7 mouse cellular contexts compared by ENCODE assay signal in the genomic region with DNA sequence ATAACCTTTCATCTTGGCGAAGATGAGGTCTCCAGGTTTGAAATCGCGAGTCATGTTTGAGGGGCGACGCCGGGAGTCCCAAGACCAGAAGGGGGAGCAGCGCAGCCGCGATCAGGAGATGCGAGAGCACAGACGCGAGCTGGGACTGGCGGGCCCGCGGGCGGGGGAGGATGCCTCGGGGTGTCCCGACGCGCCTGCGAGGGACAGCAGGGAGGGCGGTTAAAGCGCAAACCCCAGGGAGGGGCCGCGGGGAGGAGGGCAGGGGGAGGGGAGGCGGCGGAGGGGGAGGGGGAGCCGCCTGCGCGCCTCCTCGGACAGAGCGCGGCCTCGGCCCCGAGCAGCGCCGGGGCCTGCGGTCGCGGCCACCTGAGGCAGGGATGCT. TPM values are rescaled to one million over a fixed set of nuclear protein-coding genes. Genes with fewer than 3 reads are reported as not detected.
A peak's percentile ranks its signal among the peaks of the same experiment; 100 is the strongest.
DNase-seq lines count a peak whose midpoint lies in the region; ATAC-seq and TF ChIP-seq lines count a peak whose summit lies in the region.

No protein-coding gene starts in this region.

- H3K4me2 ChIP-seq in embryonic facial prominence, embryonic 11.5 days (ENCODE audit: low read depth, low read length): peak overlapping the region; percentile 58
- peak overlapping the region; percentile 65 for H3K4me2 ChIP-seq in limb, embryonic 12.5 days
- H3K4me2 ChIP-seq in midbrain, embryonic 15.5 days: peak overlapping the region; percentile 50

- H3K27me3 ChIP-seq in embryonic facial prominence, embryonic 11.5 days (ENCODE audit: control insufficient read depth, insufficient read depth, low read length): no peaks in the 10 kb centered on the region
- no peaks in the 10 kb centered on the region for H3K27me3 ChIP-seq in kidney, adult 2 months (replicated peaks; ENCODE audit: control insufficient read depth, insufficient read depth, low read length)
- H3K27me3 ChIP-seq in limb, embryonic 12.5 days: no peaks in the 10 kb centered on the region
- no peaks in the 10 kb centered on the region for H3K27me3 ChIP-seq in midbrain, embryonic 15.5 days (replicated peaks)
- H3K27me3 ChIP-seq in spleen, adult 2 months (ENCODE audit: control insufficient read depth, insufficient read depth, low read length): no peaks in the 10 kb centered on the region

- no peaks in the 10 kb centered on the region for H3K9me3 ChIP-seq in embryonic facial prominence, embryonic 11.5 days (replicated peaks; ENCODE audit: control insufficient read depth, low read length)
- no peaks in the 10 kb centered on the region for H3K9me3 ChIP-seq in limb, embryonic 12.5 days
- H3K9me3 ChIP-seq in midbrain, embryonic 15.5 days: no peaks in the 10 kb centered on the region

- H3K4me1 ChIP-seq in embryonic facial prominence, embryonic 11.5 days (ENCODE audit: control insufficient read depth, insufficient read depth, low read length): no peaks in the 10 kb centered on the region
- no peaks in the 10 kb centered on the region for H3K4me1 ChIP-seq in kidney, adult 2 months (ENCODE audit: control insufficient read depth, insufficient read depth, low read length)
- H3K4me1 ChIP-seq in limb, embryonic 12.5 days (replicated peaks): peaks cover 37% of the 10 kb centered on the region
- H3K4me1 ChIP-seq in midbrain, embryonic 15.5 days: peaks cover 27% of the 10 kb centered on the region
- H3K4me1 ChIP-seq in spleen, adult 2 months (ENCODE audit: control insufficient read depth, insufficient read depth, insufficient read length): peaks cover 3% of the 10 kb centered on the region; the same call in 1 of the 2 replicates

- peak overlapping the region; percentile 97 for H3K9ac ChIP-seq in embryonic facial prominence, embryonic 11.5 days (replicated peaks; ENCODE audit: low read length)
- H3K9ac ChIP-seq in limb, embryonic 12.5 days (replicated peaks): peak overlapping the region; percentile 96
- H3K9ac ChIP-seq in midbrain, embryonic 15.5 days: peak overlapping the region; percentile 86

- DNase-seq in adrenal gland, postnatal 14 days: peak; percentile 93
- peak; percentile 92 for DNase-seq in embryonic facial prominence, embryonic 11.5 days (ENCODE audit: low spot score)
- peak; percentile 87 for DNase-seq in heart, adult 18-20 months
- peak; percentile 82 for DNase-seq in kidney, adult 2 months
- DNase-seq in spleen, adult 2 months (ENCODE audit: low read depth in 1 of 2, low spot score in 2 of 2): peak; percentile 70 to 86

- H3K27ac ChIP-seq in embryonic facial prominence, embryonic 11.5 days (replicated peaks; ENCODE audit: low read depth, low read length): peak overlapping the region; percentile 96
- no peak overlapping the region for H3K27ac ChIP-seq in kidney, adult 2 months (ENCODE audit: insufficient read depth, low read depth, low read length)
- H3K27ac ChIP-seq in limb, embryonic 12.5 days: peak overlapping the region; percentile 98
- H3K27ac ChIP-seq in midbrain, embryonic 15.5 days: peak overlapping the region; percentile 100
- H3K27ac ChIP-seq in spleen, adult 2 months (ENCODE audit: insufficient read depth, low read length): peak overlapping the region; percentile 100

- no peak for TF ChIP-seq POLR2A in kidney, adult 2 months (IDR thresholded peaks at IDR 0.05; ENCODE audit: low read depth, low read length)
- TF ChIP-seq POLR2A in spleen, adult 2 months (IDR thresholded peaks at IDR 0.05; ENCODE audit: low read depth, low read length): no peak

- peak; percentile 78 for ATAC-seq in embryonic facial prominence, embryonic 11.5 days (replicated peaks; ENCODE audit: insufficient number of reproducible peaks, low FRiP score, low TSS enrichment, low read depth)
- peak; percentile 63 for ATAC-seq in limb, embryonic 12.5 days (ENCODE audit: insufficient number of reproducible peaks, insufficient read depth, low FRiP score, low TSS enrichment, low read depth)
- ATAC-seq in midbrain, embryonic 15.5 days (replicated peaks): peak; percentile 79

- H3K36me3 ChIP-seq in embryonic facial prominence, embryonic 11.5 days (replicated peaks; ENCODE audit: control insufficient read depth, insufficient read depth, low read depth, low read length): peaks cover 2% of the 10 kb centered on the region; the same call in 1 of the 2 replicates
- no peaks in the 10 kb centered on the region for H3K36me3 ChIP-seq in kidney, adult 2 months (ENCODE audit: control insufficient read depth, insufficient read depth, low read length)
- H3K36me3 ChIP-seq in limb, embryonic 12.5 days: peaks cover 34% of the 10 kb centered on the region
- H3K36me3 ChIP-seq in midbrain, embryonic 15.5 days (replicated peaks): peaks cover 6% of the 10 kb centered on the region; the same call in 1 of the 2 replicates
- H3K36me3 ChIP-seq in spleen, adult 2 months (ENCODE audit: control insufficient read depth, insufficient read depth, low read length): peaks cover 11% of the 10 kb centered on the region

- WGBS in embryonic facial prominence, embryonic 11.5 days: 0% methylated on average over 16 of the region's 40 CpGs
- 0% methylated on average over 27 of the region's 40 CpGs for WGBS in kidney, adult 2 months
- under 1% methylated on average over 37 of the region's 40 CpGs for WGBS in limb, embryonic 12.5 days
- WGBS in midbrain, embryonic 15.5 days: under 1% methylated on average over 33 of the region's 40 CpGs
- WGBS in spleen, adult 2 months: 1% methylated on average over 36 of the region's 40 CpGs

- peak overlapping the region; percentile 96 for H3K4me3 ChIP-seq in embryonic facial prominence, embryonic 11.5 days (ENCODE audit: low read depth, low read length)
- H3K4me3 ChIP-seq in kidney, adult 2 months (ENCODE audit: insufficient read depth, low read depth, low read length): peak overlapping the region; percentile 94
- H3K4me3 ChIP-seq in limb, embryonic 12.5 days (replicated peaks): peak overlapping the region; percentile 98
- peak overlapping the region; percentile 96 for H3K4me3 ChIP-seq in midbrain, embryonic 15.5 days
- peak overlapping the region; percentile 72 for H3K4me3 ChIP-seq in spleen, adult 2 months (ENCODE audit: extremely low read depth, insufficient read depth, insufficient read length)

- TF ChIP-seq CTCF in kidney, adult 2 months (conservative IDR thresholded peaks at IDR 0.05; ENCODE audit: insufficient read depth, insufficient read length, low read depth, low read length): peak; percentile 54
- TF ChIP-seq CTCF in spleen, adult 2 months (IDR thresholded peaks at IDR 0.05; ENCODE audit: extremely low read depth, insufficient read depth, insufficient read length, insufficient replicate concordance): peak; percentile 62

RNA-seq across cellular contexts. Expression of gene Psip1, which starts 0.5 kb away (rescaled TPM):
- total RNA-seq in adrenal gland, postnatal 14 days (2021): 61.0 and 61.9 TPM in 2 replicates
- polyA plus RNA-seq in embryonic facial prominence, embryonic 11.5 days (2014; fragmentation: Nextera tagmentation; extraction: Ambion mirVana): 382 and 425 TPM in 2 replicates
- total RNA-seq in heart, adult 18-20 months (2021): 10 to 100 TPM; 17.5 to 21.6 TPM
- polyA plus RNA-seq in kidney, adult 2 months (2012; rRNA removed): 10.6 and 11.0 TPM in 2 replicates
- polyA plus RNA-seq in limb, embryonic 12.5 days (2016; fragmentation: Nextera tagmentation; extraction: Ambion mirVana): 292 and 306 TPM in 2 replicates
- polyA plus RNA-seq in midbrain, embryonic 15.5 days (2015; fragmentation: Nextera tagmentation; extraction: Ambion mirVana): 253 and 273 TPM in 2 replicates
- 17.5 and 42.2 TPM in 2 replicates for polyA plus RNA-seq in spleen, adult 2 months (2012; rRNA removed)

RNA-seq across cellular contexts. Expression of gene Ccdc171, which starts 39.6 kb away (rescaled TPM):
- 1.9 TPM in 2 replicates for total RNA-seq in adrenal gland, postnatal 14 days (2021)
- 5.7 and 7.3 TPM in 2 replicates for polyA plus RNA-seq in embryonic facial prominence, embryonic 11.5 days (2014; fragmentation: Nextera tagmentation; extraction: Ambion mirVana)
- total RNA-seq in heart, adult 18-20 months (2021): 1 to 10 TPM in 1 of 2 experiments, under 1 TPM in 1; 0.52 to 1.2 TPM
- polyA plus RNA-seq in kidney, adult 2 months (2012; rRNA removed): 0.72 TPM in 2 replicates
- polyA plus RNA-seq in limb, embryonic 12.5 days (2016; fragmentation: Nextera tagmentation; extraction: Ambion mirVana): 5.4 and 6.4 TPM in 2 replicates
- 3.9 and 4.2 TPM in 2 replicates for polyA plus RNA-seq in midbrain, embryonic 15.5 days (2015; fragmentation: Nextera tagmentation; extraction: Ambion mirVana)
- polyA plus RNA-seq in spleen, adult 2 months (2012; rRNA removed): 0.80 and 1.0 TPM in 2 replicates
